Mouse (Mus musculus) ES-Bruce4 (cell line): Measurements from ENCODE around the gene Fads2.

ENCODE experiments used
- CTCF ChIP-seq: IDR thresholded peaks from one replicate; pipeline ENCODE4 v1.8.1; 2011; ENCODE audit warnings: low read depth, low read length
- EP300 ChIP-seq: IDR thresholded peaks from 2 replicates; pipeline ENCODE4 v1.6.1; 2011; ENCODE audit warnings: low read depth, low read length; ENCODE audit not compliant: insufficient read depth

DNA sequence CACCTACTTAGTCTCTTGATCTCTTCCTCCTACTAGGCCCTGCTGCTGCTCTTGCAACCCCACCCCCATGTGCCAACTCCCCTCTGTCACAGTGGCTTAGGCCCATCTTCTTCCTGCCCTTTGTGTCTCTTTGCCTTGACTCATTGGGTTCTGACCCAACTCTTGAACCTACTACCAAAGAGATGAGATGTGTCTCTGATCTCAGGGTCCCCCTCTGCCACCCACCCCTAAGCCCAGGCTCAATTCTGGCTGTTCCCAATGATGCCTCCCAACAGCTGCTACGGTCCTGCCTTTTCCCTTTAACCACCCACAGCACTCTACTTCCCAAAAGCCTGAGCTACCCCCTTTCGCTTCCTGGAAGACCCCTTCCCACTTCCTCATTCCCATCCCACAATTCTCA lies 79.6 kb downstream of the Fads2 start:
- no peak for TF ChIP-seq CTCF
- TF ChIP-seq EP300 = no peak
